Mouse (Mus musculus) heart, embryonic 11.5 days (tissue): ENCODE data around the gene Gm37240. TPM values are rescaled to one million over a fixed set of nuclear protein-coding genes. Genes with fewer than 3 reads are reported as not detected.

Experiments used
- ATAC-seq: fragments of 200-750 bp; cut with Nextera tagmentation; replicated peaks from 2 replicates; pipeline ENCODE4 v1.8.0; 2017; ENCODE audit warnings: moderate library complexity; ENCODE audit not compliant: insufficient number of reproducible peaks, low FRiP score, low TSS enrichment
- H3K27ac ChIP-seq: fragments of 300-500 bp; sonication (generic); 2 replicates; pipeline ENCODE4 v1.5.1; 2014; ENCODE audit warnings: mild to moderate bottlenecking, low read depth, low read length
- H3K27me3 ChIP-seq: fragments of 300-500 bp; sonication (generic); 2 replicates; pipeline ENCODE4 v1.6.1; 2014; ENCODE audit warnings: mild to moderate bottlenecking, low read length, mixed read lengths; ENCODE audit not compliant: control insufficient read depth, insufficient read depth
- H3K36me3 ChIP-seq: fragments of 300-500 bp; sonication (generic); 2 replicates; pipeline ENCODE4 v1.6.1; 2014; ENCODE audit warnings: mild to moderate bottlenecking, low read length, moderate library complexity, mixed read lengths; ENCODE audit not compliant: control insufficient read depth, insufficient read depth
- H3K4me1 ChIP-seq: fragments of 300-500 bp; sonication (generic); 2 replicates; pipeline ENCODE4 v1.6.1; 2014; ENCODE audit warnings: low read length; ENCODE audit not compliant: control insufficient read depth, insufficient read depth
- H3K4me2 ChIP-seq: fragments of 300-500 bp; sonication (generic); 2 replicates; pipeline ENCODE4 v1.6.1; 2014; ENCODE audit warnings: mild to moderate bottlenecking, moderate library complexity
- H3K4me3 ChIP-seq: fragments of 300-500 bp; sonication (generic); 2 replicates; pipeline ENCODE4 v1.5.1; 2014; ENCODE audit warnings: low read depth, low read length
- H3K9ac ChIP-seq: fragments of 300-500 bp; sonication (generic); 2 replicates; pipeline ENCODE4 v1.6.1; 2014; ENCODE audit warnings: mild to moderate bottlenecking, low read depth, low read length, moderate library complexity
- H3K9me3 ChIP-seq: fragments of 300-500 bp; sonication (generic); replicated peaks from 2 replicates; pipeline ENCODE4 v1.6.1; 2016; ENCODE audit warnings: low read length; ENCODE audit not compliant: control insufficient read depth
- WGBS: fragments of 180-500 bp; shearing (Covaris S2); extraction: QIAGEN DNeasy Blood & Tissue Kit; methylation state at CpG from one replicate; pipeline ENCODE4 v1.1.7; 2014; ENCODE audit not compliant: insufficient replicate concordance; 5-methylcytosine and 5-hydroxymethylcytosine counted together
- polyA plus RNA-seq: library from polyadenylated mRNA; unstranded; fragments of >200 nt; fragmentation: Nextera tagmentation; extraction: Ambion mirVana; gene quantifications from 2 replicates; pipeline ENCODE4 v1.2.1, GENCODE M21; 2014

Gm37240 gene
- polyA plus RNA-seq, 1 experiment from 2014 or later = 4.5 TPM

DNA sequence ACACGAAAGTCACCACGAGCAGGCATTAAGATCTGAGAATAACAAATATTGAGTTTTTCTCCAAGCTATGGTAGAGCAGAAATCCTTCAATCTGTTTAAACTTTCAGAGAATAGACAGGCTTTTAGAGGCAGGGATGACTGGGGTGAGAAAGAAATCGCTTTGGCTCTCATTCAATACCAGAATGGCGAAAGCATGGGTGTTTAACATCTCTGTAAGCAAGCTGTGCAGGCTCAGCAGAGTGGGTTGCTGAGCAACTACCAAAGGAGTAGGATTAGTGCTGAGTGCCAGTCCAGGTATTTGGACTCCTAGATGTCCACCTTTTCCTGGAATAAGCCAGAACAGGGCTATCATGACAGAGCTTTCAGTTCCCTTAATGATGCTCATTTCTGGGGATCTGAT, 753.8 kb downstream of the Gm37240 start:
- Histone ChIP-seq H3K36me3 (no peaks in the 10 kb centered on the region), H3K27me3 (no peaks in the 10 kb centered on the region), H3K4me3 (no peak overlapping the region), H3K9ac (no peak overlapping the region), H3K27ac (no peak overlapping the region), H3K4me1 (no peaks in the 10 kb centered on the region), H3K4me2 (no peak overlapping the region), H3K9me3 (no peaks in the 10 kb centered on the region)
- WGBS = 88% methylated on average over 4 of the region's 4 CpGs
- ATAC-seq = no peak

DNA sequence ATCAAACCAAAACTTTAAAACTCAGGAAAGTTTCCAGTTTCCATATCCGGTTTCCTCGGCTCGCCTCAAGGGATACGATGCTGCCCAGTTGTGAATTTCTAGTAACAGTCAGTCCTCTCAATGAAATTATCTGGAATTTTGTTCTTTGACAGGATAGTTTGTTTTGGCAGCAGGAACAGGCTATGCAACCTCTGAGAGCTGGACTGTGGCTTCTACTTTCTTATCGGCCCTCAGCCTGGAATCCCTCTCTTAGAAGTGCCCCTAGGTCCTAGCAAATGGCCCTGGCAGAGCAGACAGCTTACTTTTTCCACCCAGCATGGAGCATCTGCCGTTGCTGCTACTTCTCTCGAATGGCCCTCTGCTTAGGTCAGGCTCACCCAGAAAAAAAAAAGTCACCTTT, 755.4 kb downstream of the Gm37240 start:
- Histone ChIP-seq H3K27ac (0 out of 2 replicates have a peak overlapping the region, but pooled peaks have one; percentile 15), H3K9me3 (no peaks in the 10 kb centered on the region), H3K4me1 (no peaks in the 10 kb centered on the region), H3K4me2 (no peak overlapping the region), H3K9ac (no peak overlapping the region), H3K4me3 (no peak overlapping the region), H3K36me3 (no peaks in the 10 kb centered on the region), H3K27me3 (no peaks in the 10 kb centered on the region)
- WGBS = 52% methylated on average over 7 of the region's 7 CpGs
- no peak for ATAC-seq

DNA sequence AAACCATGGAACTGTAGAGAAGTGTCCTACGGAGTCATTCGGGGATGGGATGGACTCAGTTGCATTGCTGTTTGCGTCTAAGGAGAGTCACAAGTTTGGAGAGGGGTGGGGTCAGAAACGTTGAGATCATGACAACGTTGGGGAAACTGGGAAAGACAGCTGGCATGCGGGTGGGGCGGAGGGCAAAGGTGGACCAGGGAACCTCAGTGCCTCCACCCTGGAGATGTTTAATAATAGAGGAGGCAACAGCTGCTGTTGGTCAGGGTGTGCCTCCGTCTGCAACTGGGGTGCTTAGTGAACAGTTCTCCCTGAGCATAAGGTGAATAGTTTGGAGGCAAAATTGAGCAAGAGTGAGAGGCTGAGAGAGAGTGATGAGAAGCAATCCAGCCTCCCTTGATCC, 758.8 kb downstream of the Gm37240 start:
- no peak overlapping the region for H3K4me3 ChIP-seq
- no peaks in the 10 kb centered on the region for H3K27me3 ChIP-seq
- no peak overlapping the region for H3K27ac ChIP-seq
- no peak for ATAC-seq
- WGBS = 86% methylated on average over 8 of the region's 8 CpGs
- no peaks in the 10 kb centered on the region for H3K9me3 ChIP-seq
- H3K36me3 ChIP-seq = no peaks in the 10 kb centered on the region
- H3K4me2 ChIP-seq = no peak overlapping the region
- no peak overlapping the region for H3K9ac ChIP-seq
- H3K4me1 ChIP-seq = no peaks in the 10 kb centered on the region

DNA sequence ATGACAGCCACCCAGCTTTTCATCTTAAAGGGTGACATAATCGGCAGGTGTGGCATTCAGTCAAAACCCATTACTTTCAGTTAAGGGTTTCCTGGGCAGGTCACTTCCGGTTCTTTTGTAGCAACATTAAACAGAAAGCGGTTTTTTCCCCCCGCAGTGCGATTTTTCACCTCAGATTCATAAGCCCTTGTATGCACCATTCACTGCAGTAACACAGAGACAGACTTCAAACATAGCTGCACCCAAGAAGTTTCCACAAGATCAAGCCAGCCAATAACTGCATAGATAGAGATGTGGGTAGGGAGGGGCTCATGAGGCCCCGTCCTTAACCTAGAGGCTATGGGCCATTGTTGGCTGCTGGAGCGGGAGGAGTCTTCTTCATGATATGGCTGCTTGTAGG, 760.3 kb downstream of the Gm37240 start:
- Histone ChIP-seq H3K9ac (no peak overlapping the region), H3K36me3 (no peaks in the 10 kb centered on the region), H3K4me3 (no peak overlapping the region), H3K9me3 (no peaks in the 10 kb centered on the region), H3K4me2 (no peak overlapping the region), H3K27ac (no peak overlapping the region), H3K4me1 (no peaks in the 10 kb centered on the region), H3K27me3 (no peaks in the 10 kb centered on the region)
- no peak for ATAC-seq
- WGBS = 82% methylated on average over 7 of the region's 7 CpGs

DNA sequence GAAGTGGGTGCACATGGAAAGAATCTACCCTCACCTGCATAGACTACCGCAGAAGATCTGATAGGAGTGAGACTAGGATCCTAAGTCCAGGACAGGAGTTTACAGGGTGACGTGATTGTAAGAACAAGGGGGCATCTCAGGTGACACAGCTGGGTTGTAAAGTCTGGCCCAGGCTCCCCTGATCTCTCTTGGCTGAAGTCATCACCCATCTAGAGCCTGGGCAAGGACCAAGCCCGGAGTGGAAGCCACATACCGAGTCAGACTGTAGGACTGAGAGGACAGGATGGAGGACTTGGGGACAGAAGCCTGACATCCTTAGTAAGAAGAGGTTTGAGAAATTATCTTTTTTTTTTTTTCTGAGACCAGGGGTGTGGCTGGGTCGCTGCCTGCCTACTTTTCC, 761.8 kb downstream of the Gm37240 start:
- WGBS = 86% methylated on average over 5 of the region's 5 CpGs
- Histone ChIP-seq H3K27ac (no peak overlapping the region), H3K9ac (no peak overlapping the region), H3K36me3 (no peaks in the 10 kb centered on the region), H3K9me3 (no peaks in the 10 kb centered on the region), H3K4me3 (no peak overlapping the region), H3K4me1 (no peaks in the 10 kb centered on the region), H3K4me2 (no peak overlapping the region), H3K27me3 (no peaks in the 10 kb centered on the region)
- no peak for ATAC-seq

DNA sequence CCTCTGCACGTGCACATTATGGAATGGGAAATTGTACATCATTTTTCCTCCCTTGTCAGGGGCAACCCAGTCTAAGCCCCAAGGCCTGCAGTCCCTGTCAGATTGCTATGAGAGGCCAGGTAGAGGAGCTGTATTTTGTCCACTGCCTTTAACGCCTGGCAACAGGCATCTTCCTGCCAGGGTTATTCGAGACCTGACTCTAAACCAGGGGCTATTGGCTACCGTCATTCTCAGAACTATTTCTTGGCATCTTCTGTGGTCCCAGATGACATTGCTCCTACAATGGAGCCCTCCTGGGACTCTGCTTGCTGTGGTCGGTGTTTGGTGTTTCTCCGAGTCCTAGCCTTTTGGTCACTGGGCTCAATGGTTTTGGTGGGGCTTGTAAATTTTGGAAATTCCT, 762.4 kb downstream of the Gm37240 start:
- no peaks in the 10 kb centered on the region for H3K36me3 ChIP-seq
- ATAC-seq = no peak
- H3K9me3 ChIP-seq = no peaks in the 10 kb centered on the region
- 77% methylated on average over 6 of the region's 6 CpGs for WGBS
- no peak overlapping the region for H3K4me3 ChIP-seq
- H3K4me2 ChIP-seq = no peak overlapping the region
- H3K9ac ChIP-seq = no peak overlapping the region
- H3K4me1 ChIP-seq = no peaks in the 10 kb centered on the region
- H3K27me3 ChIP-seq = no peaks in the 10 kb centered on the region
- no peak overlapping the region for H3K27ac ChIP-seq

DNA sequence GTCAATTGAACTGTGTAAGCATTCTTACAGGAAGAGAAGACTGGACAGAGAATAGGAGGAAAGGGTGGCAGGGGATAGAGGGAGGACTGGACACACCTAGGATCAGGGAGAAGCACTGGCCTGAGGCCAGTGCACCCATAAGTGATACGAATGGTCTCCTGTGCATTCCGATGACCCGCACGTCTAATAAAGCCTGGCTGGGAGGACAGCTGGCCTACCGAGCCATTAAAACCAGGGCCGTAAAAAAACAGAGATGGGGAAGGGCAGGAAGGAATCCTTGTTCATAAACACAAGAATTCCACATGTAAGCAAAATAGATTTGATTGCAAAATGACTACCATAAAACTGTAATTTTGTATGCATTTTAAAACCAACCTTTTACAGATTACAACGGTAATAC, 762.9 kb downstream of the Gm37240 start:
- 90% methylated on average over 7 of the region's 7 CpGs for WGBS
- H3K9me3 ChIP-seq = no peaks in the 10 kb centered on the region
- no peak overlapping the region for H3K4me3 ChIP-seq

DNA sequence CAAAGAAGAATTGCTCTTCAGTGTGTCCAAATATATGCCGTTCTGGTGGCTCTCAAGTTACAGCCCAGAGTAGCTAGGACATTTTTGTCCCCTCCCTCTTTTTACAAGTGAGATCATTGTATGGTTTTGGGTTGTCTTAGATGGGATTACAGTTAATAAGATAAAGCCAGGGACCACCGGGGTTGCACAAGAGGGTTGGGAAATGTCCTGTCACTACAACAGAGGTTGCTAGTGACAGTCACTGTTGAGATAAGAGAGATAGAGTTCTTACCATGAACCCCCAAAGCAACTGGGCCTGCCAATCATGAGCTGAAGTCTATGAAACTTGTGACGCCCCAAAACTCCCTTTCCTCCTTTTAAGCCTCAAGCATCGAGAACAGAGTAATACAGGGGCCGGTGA, 769.6 kb downstream of the Gm37240 start:
- Histone ChIP-seq H3K9ac (no peak overlapping the region), H3K9me3 (no peaks in the 10 kb centered on the region)

More for the DNA sequence above, 762.9 kb downstream of the Gm37240 start:
- ATAC-seq = no peak
- no peak overlapping the region for H3K4me2 ChIP-seq
- no peaks in the 10 kb centered on the region for H3K36me3 ChIP-seq
- no peak overlapping the region for H3K27ac ChIP-seq
- no peak overlapping the region for H3K9ac ChIP-seq
- H3K27me3 ChIP-seq = no peaks in the 10 kb centered on the region
- no peaks in the 10 kb centered on the region for H3K4me1 ChIP-seq

DNA sequence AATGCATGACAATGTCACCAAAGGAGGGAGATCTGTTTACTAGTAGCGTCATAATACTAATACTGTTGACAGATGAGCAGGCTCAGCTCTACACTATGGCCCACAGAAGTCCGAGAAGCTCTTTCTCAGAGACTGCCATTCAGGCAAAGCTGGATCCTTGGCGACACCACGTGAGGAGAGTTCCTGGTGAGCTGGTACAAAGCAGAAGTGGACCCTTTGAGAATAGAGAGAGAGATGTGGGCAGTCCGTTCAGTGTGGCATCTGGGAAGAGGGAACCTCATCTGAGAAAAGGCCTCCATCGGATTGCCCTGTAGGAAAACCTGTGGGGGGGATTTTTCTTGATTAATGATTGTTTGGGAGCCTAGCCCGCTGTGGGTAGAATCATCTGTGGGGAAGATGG, 770.3 kb downstream of the Gm37240 start:
- no peak overlapping the region for H3K4me3 ChIP-seq
- H3K27me3 ChIP-seq = no peaks in the 10 kb centered on the region
- no peak overlapping the region for H3K4me2 ChIP-seq
- 86% methylated on average over 7 of the region's 7 CpGs for WGBS
- no peak overlapping the region for H3K9ac ChIP-seq
- H3K9me3 ChIP-seq = no peaks in the 10 kb centered on the region
- ATAC-seq = no peak
- no peaks in the 10 kb centered on the region for H3K36me3 ChIP-seq
- no peak overlapping the region for H3K27ac ChIP-seq
- H3K4me1 ChIP-seq = no peaks in the 10 kb centered on the region; the same call in 1 of the 2 replicates

More for the DNA sequence above, 769.6 kb downstream of the Gm37240 start:
- H3K27ac ChIP-seq = no peak overlapping the region
- H3K4me3 ChIP-seq = no peak overlapping the region
- H3K4me1 ChIP-seq = no peaks in the 10 kb centered on the region; the same call in 1 of the 2 replicates
- no peaks in the 10 kb centered on the region for H3K27me3 ChIP-seq
- no peak for ATAC-seq
- H3K36me3 ChIP-seq = no peaks in the 10 kb centered on the region
- no peak overlapping the region for H3K4me2 ChIP-seq
- 77% methylated on average over 5 of the region's 5 CpGs for WGBS
